Mouse (Mus musculus) lung, embryonic 15.5 days (tissue): ENCODE results near the gene Krt90. TPM values are rescaled to one million over a fixed set of nuclear protein-coding genes. Genes with fewer than 3 reads are reported as not detected.

ENCODE experiments used
- ATAC-seq: fragments of 200-750 bp; cut with Nextera tagmentation; 2 replicates; pipeline ENCODE4 v1.8.0; 2017; ENCODE audit warnings: moderate number of reproducible peaks, borderline replicate concordance; ENCODE audit not compliant: low FRiP score, low TSS enrichment; ENCODE audit errors: extremely low read depth
- H3K27ac ChIP-seq: fragments of 300-500 bp; sonication (generic); 2 replicates; pipeline ENCODE4 v1.5.1; 2015; ENCODE audit warnings: moderate library complexity, mild to moderate bottlenecking, inconsistent platforms
- H3K27me3 ChIP-seq: fragments of 300-500 bp; sonication (generic); 2 replicates; pipeline ENCODE4 v1.6.1; 2015; ENCODE audit warnings: inconsistent platforms
- H3K36me3 ChIP-seq: fragments of 300-500 bp; sonication (generic); 2 replicates; pipeline ENCODE4 v1.6.1; 2015; ENCODE audit warnings: inconsistent platforms
- H3K4me1 ChIP-seq: fragments of 300-500 bp; sonication (generic); 2 replicates; pipeline ENCODE4 v1.6.1; 2015; ENCODE audit warnings: inconsistent platforms
- H3K4me2 ChIP-seq: fragments of 300-500 bp; sonication (generic); 2 replicates; pipeline ENCODE4 v1.6.1; 2015; ENCODE audit warnings: inconsistent platforms, mild to moderate bottlenecking, moderate library complexity
- H3K4me3 ChIP-seq: fragments of 300-500 bp; sonication (generic); 2 replicates; pipeline ENCODE4 v1.5.1; 2015; ENCODE audit warnings: mild to moderate bottlenecking, inconsistent platforms
- H3K9ac ChIP-seq: fragments of 300-500 bp; sonication (generic); 2 replicates; pipeline ENCODE4 v1.6.1; 2015; ENCODE audit warnings: inconsistent platforms
- H3K9me3 ChIP-seq: fragments of 300-500 bp; sonication (generic); 2 replicates; pipeline ENCODE4 v1.6.1; 2016; ENCODE audit warnings: inconsistent platforms
- WGBS: fragments of 180-500 bp; shearing (Covaris S2); methylation state at CpG from one replicate; pipeline ENCODE4 v1.1.7; 2015; 5-methylcytosine and 5-hydroxymethylcytosine counted together
- microRNA-seq: library from miRNA; unstranded; fragments of <30 nt; microRNA quantifications from one replicate; pipeline ENCODE4, GENCODE M21; 2016
- polyA plus RNA-seq: library from polyadenylated mRNA; unstranded; fragments of >200 nt; fragmentation: Nextera tagmentation; extraction: Ambion mirVana; gene quantifications from 2 replicates; pipeline ENCODE4 v1.2.1, GENCODE M21; 2015

Gene Krt90
- polyA plus RNA-seq, 1 experiment from 2014 or later: 0.05 TPM

DNA sequence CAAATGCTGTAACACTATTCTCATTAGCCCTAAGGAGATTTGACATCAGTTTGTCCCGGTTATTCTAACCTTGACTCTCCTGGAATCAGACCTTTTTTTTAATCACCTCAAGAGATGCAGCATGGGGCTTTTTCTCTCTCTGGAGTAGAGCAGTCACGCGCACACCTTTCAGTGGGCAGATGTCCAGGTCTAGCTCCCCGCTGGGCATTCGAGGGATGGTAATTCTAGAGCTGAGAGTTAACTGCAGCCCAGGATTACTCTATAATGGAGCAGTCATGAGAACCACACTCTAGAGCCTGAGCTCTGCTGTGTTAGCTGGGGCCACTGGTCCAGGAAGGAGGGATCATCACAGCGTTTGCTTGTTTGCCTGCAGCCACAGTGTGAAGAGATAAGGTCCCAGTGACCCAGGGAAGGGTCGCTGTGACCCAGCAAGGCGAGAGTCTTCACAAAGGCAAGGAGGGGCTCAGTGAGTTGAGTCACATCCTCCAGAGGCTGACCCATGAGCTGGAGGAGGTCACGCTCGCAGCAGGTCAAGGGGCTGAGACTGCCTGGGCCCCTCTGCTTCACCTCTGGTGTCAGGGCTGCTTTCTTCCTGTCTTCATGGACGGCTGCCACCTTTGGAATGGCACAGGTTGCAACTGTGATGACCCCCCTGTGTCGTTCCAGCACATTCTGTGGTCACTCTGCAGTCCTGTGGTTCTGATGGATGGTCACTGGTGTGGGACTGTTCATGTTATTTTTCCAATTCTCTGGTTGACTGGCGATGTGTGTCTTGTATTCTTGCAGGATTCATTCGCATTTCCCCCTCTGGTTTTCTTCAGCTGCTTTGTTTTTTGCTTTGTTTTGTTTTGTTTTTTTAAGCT is 55.6 kb downstream of the Krt90 start:
- no peak for ATAC-seq
- Histone ChIP-seq H3K4me3 (no peak overlapping the region), H3K4me2 (no peak overlapping the region), H3K9ac (no peak overlapping the region), H3K36me3 (no peaks in the 10 kb centered on the region), H3K27me3 (no peaks in the 10 kb centered on the region; the same call in 1 of the 2 replicates), H3K9me3 (no peaks in the 10 kb centered on the region), H3K27ac (no peak overlapping the region), H3K4me1 (no peaks in the 10 kb centered on the region)
- 41% methylated on average over 14 of the region's 14 CpGs for WGBS

Small RNAs within 50 kb of the gene (microRNA-seq; reads per million reads assigned to microRNA genes)
- not detected for gene Gm44393
- gene Gm44460: not detected

Other genes with a start within 250 kb of the Krt90 start
- 1.7 and 2.0 TPM in 2 replicates for gene Krt80, start 192.8 kb downstream of the Krt90 start, polyA plus RNA-seq
- 152 and 158 TPM in 2 replicates for gene Krt7, start 151.9 kb downstream of the Krt90 start, polyA plus RNA-seq
- 0.38 and 0.39 TPM in 2 replicates for gene Krt87, start 124.1 kb downstream of the Krt90 start, polyA plus RNA-seq
- gene Krt88, start 115.2 kb downstream of the Krt90 start, polyA plus RNA-seq: not detected in 2 replicates
- gene Krt81, start 99.2 kb downstream of the Krt90 start, polyA plus RNA-seq: not detected in 2 replicates
- gene Krt86, start 89.5 kb downstream of the Krt90 start, polyA plus RNA-seq: not detected in 2 replicates
- gene Krt83, start 71.4 kb downstream of the Krt90 start, polyA plus RNA-seq: 0.13 TPM in 1 of 2 replicates, not detected in the other
- gene Gm49425, start 45.7 kb downstream of the Krt90 start, polyA plus RNA-seq: not detected in 2 replicates
- gene Krt84, start 30.1 kb downstream of the Krt90 start, polyA plus RNA-seq: not detected in 2 replicates
- gene Krt82, start 12.3 kb downstream of the Krt90 start, polyA plus RNA-seq: not detected in 2 replicates
- 0.05 and 0.14 TPM in 2 replicates for gene Krt75, start 11.0 kb upstream of the Krt90 start, polyA plus RNA-seq
- gene Gm5414, start 65.2 kb upstream of the Krt90 start, polyA plus RNA-seq: not detected in 2 replicates
- not detected in 2 replicates for gene Gm5478, start 84.4 kb upstream of the Krt90 start, polyA plus RNA-seq
- not detected in 2 replicates for gene Krt6b, start 117.3 kb upstream of the Krt90 start, polyA plus RNA-seq
- gene Krt6a, start 131.4 kb upstream of the Krt90 start, polyA plus RNA-seq: 0.39 and 1.5 TPM in 2 replicates
- 4.7 and 11.1 TPM in 2 replicates for gene Krt5, start 149.9 kb upstream of the Krt90 start, polyA plus RNA-seq
- not detected in 2 replicates for gene Krt71, start 180.2 kb upstream of the Krt90 start, polyA plus RNA-seq
- not detected in 2 replicates for gene Krt72, start 223.5 kb upstream of the Krt90 start, polyA plus RNA-seq
- gene Krt73, start 239.4 kb upstream of the Krt90 start, polyA plus RNA-seq: not detected in 2 replicates